Mouse (Mus musculus) layer of hippocampus, adult 11-12 months (tissue): ENCODE data around the gene Dicer1.
A peak's percentile ranks its signal among the peaks of the same experiment; 100 is the strongest.
"Not testable (repeated sequence)": the region's sequence is repeated elsewhere in the genome, so short reads cannot be mapped to it uniquely, and the experiment has no call there.

Experiments used
- DNase-seq: peaks from one replicate; pipeline ENCODE4 v3.0.0; 2022; ENCODE audit warnings: low spot score

The Dicer1 gene

DNA sequence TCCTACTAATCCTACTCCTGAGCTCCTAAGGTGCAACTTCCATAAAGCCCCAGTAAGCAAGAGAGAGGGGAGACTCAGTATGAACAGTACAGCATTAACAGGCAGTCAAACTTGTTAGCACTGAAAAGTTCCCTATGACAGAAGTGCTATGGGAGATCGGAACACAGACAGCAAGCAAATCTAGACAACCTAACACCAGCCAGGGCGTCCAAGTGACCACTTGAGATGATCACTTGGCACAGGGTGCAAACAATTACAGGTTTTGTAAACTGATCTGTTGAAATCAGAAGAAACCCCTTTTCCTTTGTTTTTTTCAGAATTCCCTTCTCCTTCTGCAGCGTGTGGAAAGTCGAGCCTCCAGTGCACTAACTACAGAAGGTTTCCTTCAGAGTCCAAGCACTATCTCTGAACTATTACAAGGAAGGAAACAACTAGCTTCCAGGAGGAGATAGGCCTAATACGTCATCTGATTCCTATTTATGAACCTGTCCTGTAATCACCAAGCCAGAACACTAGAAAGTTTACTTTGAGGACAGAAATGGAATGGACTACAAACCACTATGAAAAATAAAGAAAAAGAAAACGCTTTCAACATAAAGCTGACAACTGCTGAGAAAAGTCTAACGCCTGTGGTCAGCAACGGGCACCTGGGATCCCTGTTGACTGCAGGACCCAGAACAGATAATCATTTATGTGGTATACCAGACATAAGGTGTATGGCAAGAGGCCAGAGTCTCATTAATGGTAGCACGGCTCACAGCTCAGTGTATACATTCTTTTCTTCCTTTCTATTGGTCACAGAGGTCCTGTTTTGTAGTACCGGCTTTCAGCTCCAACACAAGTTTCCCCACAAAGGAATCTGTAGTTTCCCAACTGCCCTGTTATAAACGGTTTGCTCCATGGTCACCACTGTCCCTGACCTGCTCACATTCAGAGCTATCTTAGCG, 10.6 kb downstream of the Dicer1 start:
- no peak for DNase-seq

GRCm38 (mm10) chr12:104738931-104739330, 12.8 kb downstream of the Dicer1 start:
- no peak for DNase-seq

DNA sequence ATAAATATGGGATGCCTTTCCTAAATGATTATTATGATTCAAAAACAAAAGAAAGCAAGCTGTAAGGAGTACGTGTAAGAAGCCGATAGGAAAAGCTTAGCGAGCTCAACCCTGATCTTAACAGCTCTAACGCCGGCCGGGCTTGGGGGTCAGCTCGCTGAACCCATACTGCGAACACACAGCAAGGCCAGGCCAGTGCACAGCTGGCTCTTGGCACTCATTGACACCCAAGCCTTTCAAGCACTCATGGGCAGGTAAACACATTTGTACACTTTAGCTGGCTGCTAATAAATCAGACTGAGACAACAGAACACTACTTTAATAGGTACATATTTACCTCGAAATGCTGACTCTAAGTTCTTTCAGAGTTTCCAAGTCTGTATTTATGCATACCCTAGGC, 13.3 kb downstream of the Dicer1 start:
- DNase-seq: no peak

DNA sequence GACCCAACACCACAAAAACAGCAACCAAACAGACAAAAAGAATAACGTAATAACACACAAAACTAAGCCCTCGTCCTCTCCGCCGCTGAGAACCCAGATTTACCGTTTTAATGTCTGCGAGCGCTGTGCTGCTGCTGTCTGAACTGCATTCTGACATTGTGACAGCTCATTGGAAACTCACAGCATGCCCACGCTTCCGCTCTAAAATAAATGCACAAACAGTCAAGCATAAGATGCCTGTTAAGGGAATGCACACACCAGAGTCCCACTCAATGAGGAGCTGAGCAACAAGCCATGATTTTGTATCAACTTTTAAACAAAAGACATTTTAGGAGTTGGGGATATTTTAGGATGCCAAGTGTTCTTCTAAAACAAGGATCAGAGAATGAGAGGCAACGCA, 14.1 kb downstream of the Dicer1 start:
- DNase-seq: peak; percentile 32

- no peak for DNase-seq
Observed at GRCm38 (mm10) chr12:104735993-104736395, 15.8 kb downstream of the Dicer1 start.

DNA sequence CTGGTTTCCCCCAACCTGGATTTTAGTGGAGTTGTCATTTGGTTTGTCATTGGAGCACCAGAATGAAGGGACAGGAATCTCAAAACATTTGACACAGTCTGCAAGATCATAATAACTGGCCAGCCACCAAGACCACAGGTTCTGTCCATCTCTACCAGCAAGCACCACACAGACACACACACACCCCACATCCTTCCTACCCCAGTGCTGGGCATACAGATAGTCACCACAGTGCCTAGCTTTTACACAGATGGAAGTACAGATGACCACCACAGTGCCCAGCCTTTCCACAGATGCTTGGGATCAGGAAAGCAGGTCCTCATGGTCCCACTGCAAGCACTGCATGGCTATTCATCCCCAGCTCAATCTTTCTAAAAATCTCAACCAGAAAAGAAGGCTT, 18.6 kb downstream of the Dicer1 start:
- DNase-seq: no peak

DNA sequence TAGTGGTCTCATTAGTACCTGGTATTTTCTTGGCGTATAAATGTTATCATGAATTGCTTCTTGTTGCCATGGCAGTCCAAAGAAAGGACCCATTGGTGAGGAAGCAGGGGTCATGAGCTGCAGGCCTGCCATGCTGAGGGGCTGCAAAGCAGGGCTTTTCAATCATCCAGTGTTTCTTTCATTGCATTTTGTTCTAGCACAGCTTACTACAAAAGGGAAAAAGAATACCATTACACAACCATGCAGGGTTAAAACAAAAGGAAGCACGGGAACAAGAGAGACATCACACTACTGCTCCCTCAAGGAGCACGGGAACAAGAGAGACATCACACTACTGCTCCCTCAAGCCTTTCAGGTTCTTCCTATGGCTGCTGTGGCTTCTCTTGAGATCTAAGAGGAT, 20.0 kb downstream of the Dicer1 start:
- no peak for DNase-seq

DNA sequence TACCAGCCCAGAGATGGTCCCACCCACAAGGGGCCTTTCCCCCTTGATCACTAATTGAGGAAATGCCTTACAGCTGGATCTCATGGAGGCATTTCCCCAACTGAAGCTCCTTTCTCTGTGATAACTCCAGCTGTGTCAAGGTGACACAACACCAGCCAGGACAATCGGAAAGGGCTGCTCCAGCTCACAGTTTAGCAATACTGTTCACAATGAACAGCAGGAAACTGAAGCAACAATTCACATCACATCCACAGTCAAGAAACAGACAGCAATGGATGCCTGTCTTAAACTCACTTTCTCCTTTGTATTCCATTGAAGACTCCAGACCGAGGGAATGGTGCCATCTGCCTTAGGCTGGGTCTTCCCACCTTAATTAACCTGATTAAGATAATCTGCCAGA, 25.3 kb downstream of the Dicer1 start:
- DNase-seq: not testable (repeated sequence)

DNA sequence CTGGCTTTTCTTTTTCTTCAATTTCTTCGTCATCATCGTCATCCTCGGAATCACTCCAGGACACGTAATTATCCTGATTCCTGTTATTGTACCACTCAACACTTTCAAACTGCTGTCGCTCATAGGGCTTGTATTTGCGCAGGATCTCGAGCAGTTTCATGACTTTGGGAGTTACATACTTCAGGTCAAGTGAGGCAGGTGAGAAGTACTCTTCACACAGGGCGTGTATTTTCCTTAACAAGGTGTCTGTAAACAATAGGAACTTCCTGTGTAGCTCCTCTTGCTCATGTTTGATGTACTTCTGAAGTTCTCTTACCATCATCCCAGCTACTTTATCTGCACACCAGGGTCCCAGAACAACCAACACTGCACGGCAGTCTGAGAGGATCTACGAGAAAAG, 29.7 kb downstream of the Dicer1 start:
- DNase-seq: no peak

DNA sequence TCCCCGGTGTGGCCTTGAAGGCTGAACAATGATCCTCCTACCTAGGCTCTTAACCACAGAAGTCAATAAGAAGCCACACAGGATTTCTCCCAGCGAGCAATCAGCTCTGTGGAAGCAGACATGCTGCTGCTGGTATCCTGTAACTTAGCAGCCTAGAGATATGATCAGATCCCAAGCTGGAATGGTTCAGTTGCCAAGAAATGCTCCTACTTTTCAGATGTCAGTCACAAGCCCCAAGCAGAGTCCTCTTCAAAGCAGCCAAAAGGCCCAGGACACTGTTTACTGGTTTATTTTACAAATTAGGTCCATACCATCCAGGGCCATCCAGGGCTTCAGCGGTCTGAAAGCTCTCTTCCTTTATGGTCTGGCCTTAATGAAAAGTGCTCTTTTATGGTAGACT, 30.7 kb downstream of the Dicer1 start:
- peak; percentile 26 for DNase-seq

DNA sequence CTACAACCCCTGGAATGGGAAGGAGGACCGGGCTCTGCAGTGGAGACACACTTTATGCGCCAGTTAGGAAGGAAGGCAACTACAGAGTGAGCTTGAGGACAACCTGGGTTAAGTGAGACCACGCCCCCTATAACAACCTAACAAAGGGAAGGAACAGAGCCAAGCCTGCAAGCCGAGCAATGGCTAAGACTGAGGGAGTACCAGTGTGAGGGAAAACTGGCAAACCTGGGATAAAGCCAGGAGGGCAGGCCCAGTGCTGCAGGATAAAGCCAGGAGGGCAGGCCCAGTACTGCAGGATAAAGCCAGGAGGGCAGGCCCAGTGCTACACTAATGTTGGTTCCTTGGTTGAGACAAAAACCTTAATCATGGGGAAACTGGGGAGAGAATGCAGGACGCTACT, 32.8 kb downstream of the Dicer1 start:
- no peak for DNase-seq

GRCm38 (mm10) chr12:104716409-104716808, 35.3 kb downstream of the Dicer1 start:
- no peak for DNase-seq

GRCm38 (mm10) chr12:104715453-104715852, 36.3 kb downstream of the Dicer1 start:
- DNase-seq: no peak

- no peak for DNase-seq
Observed at GRCm38 (mm10) chr12:104700266-104700665, 51.5 kb downstream of the Dicer1 start.

GRCm38 (mm10) chr12:104699753-104700152, 52.0 kb downstream of the Dicer1 start:
- peak; percentile 54 for DNase-seq

- DNase-seq: no peak
Observed at GRCm38 (mm10) chr12:104695514-104695913, 56.2 kb downstream of the Dicer1 start.

DNA sequence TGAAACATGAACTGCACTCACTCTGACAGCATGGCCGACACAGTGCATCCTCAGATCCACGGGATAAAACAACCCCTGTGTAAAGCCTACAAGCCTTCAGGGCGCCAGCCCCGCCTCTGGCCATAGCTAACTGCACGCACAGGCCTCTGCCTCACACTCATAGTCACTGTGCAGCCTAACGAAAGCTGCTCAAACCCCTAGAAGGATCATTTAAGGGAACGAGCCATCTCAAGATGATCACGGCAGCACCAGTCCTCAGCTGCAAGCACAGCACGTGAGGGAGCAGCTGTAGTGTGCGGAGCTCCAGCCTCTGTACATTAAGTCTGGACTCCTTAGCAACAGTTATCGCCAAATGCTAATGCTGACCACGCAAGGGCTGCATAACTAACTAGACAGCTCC, 58.9 kb downstream of the Dicer1 start:
- DNase-seq: no peak

- DNase-seq: no peak
Observed at GRCm38 (mm10) chr12:104690412-104690811, 61.3 kb downstream of the Dicer1 start.

- no peak for DNase-seq
Observed at GRCm38 (mm10) chr12:104688870-104689269, 62.9 kb downstream of the Dicer1 start.

- DNase-seq: no peak
Observed at GRCm38 (mm10) chr12:104684411-104684931, 67.3 kb downstream of the Dicer1 start.

GRCm38 (mm10) chr12:104679819-104680132, 72.0 kb downstream of the Dicer1 start:
- no peak for DNase-seq

GRCm38 (mm10) chr12:104679121-104679818, 72.5 kb downstream of the Dicer1 start:
- DNase-seq: no peak

DNA sequence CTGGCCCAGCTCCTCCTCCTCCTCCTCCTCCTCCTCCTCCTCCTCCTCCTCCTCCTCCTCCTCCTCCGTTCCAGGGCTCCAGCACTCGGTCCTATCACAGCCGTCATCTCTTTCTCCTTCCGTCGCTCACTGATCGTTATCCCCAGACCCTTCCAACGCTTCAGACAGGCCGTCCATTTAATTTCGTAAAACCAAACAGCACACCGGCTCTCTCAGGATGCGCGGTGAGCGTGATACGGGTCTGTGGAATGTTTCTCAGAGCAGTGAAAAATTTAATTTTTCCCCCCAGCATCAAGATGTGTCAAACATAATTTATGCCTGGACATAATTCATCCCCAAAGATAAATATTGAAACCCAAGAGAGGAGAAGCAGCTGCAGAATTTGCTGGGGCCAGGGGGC, 73.3 kb downstream of the Dicer1 start:
- DNase-seq: no peak
